Mouse (Mus musculus): ENCODE data around the gene Arhgap8. TPM values are rescaled to one million over a fixed set of nuclear protein-coding genes. Genes with fewer than 3 reads are reported as not detected.
"Not testable (repeated sequence)": the region's sequence is repeated elsewhere in the genome, so short reads cannot be mapped to it uniquely, and the experiment has no call there.

The Arhgap8 gene
- polyA plus RNA-seq, 1 experiment from 2014 or later: 1.1 TPM

DNA sequence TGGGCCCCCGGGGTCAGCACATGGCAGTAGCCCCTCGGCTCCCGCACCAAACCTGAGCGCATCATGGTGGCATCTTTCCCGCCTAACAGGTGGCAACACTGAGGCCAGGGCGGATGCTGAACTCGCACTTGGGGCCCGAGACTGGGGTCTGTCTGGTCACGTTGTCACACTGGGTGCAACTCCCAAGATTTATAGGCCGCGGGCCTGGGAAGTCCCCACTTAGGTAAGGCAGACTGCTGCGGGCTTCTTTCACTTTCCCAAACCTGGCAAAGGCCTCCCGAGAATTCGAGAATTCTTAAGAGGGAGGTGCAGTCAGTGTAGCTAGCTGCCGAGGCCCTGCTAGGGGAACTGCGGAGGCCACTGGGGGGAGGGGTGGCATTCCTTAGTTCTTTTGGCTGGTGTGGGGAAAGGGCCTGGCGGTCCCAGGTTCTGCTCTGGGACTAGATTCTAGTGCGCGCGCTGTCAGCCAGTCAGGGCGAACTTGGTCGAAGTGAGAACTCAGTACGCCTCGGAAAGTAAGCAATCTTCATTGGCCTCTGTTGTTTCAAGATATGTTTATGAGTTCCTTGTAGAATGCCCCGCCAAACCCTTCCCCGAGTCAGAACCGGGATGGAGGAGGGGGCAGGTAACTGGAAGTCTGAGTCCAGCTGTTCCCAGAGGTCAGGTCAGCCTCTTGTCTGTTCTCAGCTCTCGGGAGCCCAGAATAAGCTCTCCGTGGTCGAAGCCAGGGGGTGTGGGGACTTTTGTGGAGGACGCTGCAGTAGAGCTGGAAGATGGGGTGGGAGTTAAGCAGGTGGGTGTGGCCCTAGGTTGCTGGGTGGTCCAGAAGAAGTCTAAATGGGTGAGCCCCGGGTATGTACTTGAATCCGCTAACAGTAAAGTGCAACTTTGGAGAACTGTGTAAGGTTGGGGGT, 696 bp downstream of the Arhgap8 start:
- Histone ChIP-seq H3K4me3 (replicated peaks) (peak overlapping the region; percentile 16), H3K4me1 (peaks cover 18% of the 10 kb centered on the region), H3K9ac (no peak overlapping the region), H3K9me3 (no peaks in the 10 kb centered on the region), H3K27me3 (peaks cover 51% of the 10 kb centered on the region), H3K4me2 (peak overlapping the region; percentile 47), H3K27ac (no peak overlapping the region), H3K36me3 (replicated peaks) (no peaks in the 10 kb centered on the region)
- WGBS: 5% methylated on average over 33 of the region's 33 CpGs
- no peak for ATAC-seq (ENCODE audit: low FRiP score)

DNA sequence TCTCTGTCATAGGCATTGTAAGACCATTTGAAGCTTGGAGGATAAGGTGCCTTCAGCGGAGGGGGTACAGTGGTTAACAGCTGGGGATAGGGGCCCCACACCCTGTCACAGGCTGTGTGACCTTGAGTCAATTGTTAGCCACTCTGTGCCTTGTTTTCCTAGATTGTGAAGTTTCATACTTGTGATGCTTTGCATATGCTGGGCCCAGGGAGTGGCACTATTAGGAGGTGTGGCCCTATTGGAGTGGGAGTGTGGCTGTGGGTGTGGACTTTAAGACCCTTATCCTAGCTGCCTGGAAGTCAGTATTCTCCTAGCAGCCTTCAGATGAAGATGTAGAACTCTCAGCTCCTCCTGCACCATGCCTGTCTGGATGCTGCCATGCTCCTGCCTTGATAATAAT, 3.8 kb downstream of the Arhgap8 start:
- Histone ChIP-seq H3K4me1 (peaks cover 18% of the 10 kb centered on the region), H3K27me3 (peaks cover 38% of the 10 kb centered on the region)
- 100% methylated on average over 1 of the region's 1 CpGs for WGBS
- H3K4me2 ChIP-seq; H3K4me3 ChIP-seq (replicated peaks); H3K27ac ChIP-seq; H3K36me3 ChIP-seq (replicated peaks); H3K9me3 ChIP-seq; ATAC-seq (ENCODE audit: low FRiP score); H3K9ac ChIP-seq: not testable (repeated sequence)

DNA sequence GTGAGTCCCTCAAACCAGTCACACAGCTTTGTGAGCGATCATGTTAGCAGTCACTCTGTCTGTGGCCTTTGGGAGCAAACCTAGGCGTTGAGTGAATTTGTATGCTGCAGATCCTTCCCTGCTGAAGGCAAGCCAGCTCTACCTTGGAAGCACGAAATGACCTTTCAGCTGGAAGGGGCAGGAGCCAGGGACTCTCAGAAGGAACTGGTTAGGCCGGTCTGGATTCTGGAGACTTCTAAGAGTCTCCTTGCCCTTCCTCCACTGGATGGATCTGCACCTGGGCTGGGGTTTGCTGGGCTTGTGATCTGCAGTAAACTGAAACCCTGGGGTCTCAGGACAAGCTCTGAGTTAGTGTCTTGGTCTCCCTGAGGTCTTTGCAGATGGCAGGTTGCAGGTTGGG, 4.3 kb downstream of the Arhgap8 start:
- H3K4me3 ChIP-seq (replicated peaks): no peak overlapping the region
- H3K9me3 ChIP-seq: no peaks in the 10 kb centered on the region
- no peak overlapping the region for H3K27ac ChIP-seq
- H3K4me1 ChIP-seq: peaks cover 18% of the 10 kb centered on the region
- H3K4me2 ChIP-seq: no peak overlapping the region
- WGBS: 70% methylated on average over 4 of the region's 4 CpGs
- no peak overlapping the region for H3K9ac ChIP-seq
- peaks cover 33% of the 10 kb centered on the region for H3K27me3 ChIP-seq
- H3K36me3 ChIP-seq (replicated peaks): no peaks in the 10 kb centered on the region
- ATAC-seq (ENCODE audit: low FRiP score): no peak

DNA sequence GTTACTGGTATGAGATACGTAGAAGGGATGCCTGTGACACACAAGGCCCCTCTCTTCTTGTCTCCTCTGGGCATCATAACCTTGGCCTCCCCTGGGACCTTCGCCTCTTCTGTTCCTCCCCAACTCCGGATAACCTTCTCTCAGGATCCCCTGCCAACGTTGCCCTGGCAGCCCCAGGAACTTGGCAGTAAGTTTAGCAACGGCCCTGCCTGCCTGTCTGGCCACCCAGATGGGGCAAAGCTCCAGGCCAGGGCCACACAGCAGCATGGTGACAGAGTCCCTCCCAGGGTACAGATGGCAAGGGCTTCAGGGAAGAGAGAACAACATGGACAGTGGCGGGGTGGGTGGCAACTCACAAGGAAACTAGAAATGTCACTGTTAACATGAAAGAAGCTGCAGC, 9.8 kb downstream of the Arhgap8 start:
- Histone ChIP-seq H3K4me3 (replicated peaks) (no peak overlapping the region), H3K4me2 (no peak overlapping the region), H3K4me1 (peaks cover 9% of the 10 kb centered on the region), H3K27ac (no peak overlapping the region), H3K9ac (no peak overlapping the region), H3K36me3 (replicated peaks) (no peaks in the 10 kb centered on the region), H3K9me3 (no peaks in the 10 kb centered on the region), H3K27me3 (no peaks in the 10 kb centered on the region)
- no peak for ATAC-seq (ENCODE audit: low FRiP score)
- WGBS: 83% methylated on average over 6 of the region's 6 CpGs

DNA sequence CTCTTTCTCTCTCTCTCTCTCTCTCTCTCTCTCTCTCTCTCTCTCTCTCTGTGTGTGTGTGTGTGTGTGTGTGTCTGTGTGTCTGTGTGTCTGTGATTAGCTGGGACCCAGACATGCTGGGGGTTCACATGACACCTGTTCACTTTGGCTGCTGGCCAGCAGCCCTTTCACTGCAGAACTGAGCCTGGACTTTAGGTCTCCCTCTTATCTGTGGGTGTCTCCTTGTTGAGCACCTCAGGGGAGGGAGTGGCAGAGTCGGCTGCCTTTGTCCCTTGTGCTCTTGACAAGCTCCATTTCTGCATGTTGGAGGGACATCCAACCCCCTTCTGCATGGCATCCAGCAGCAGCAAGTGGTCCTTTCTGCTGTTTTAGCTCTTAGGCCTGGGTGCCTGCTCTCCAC, 11.0 kb downstream of the Arhgap8 start:
- H3K9me3 ChIP-seq: no peaks in the 10 kb centered on the region
- H3K4me2 ChIP-seq: no peak overlapping the region
- no peak overlapping the region for H3K27ac ChIP-seq
- 63% methylated on average over 1 of the region's 1 CpGs for WGBS
- H3K27me3 ChIP-seq: no peaks in the 10 kb centered on the region
- no peak for ATAC-seq (ENCODE audit: low FRiP score)
- no peaks in the 10 kb centered on the region for H3K36me3 ChIP-seq (replicated peaks)
- peaks cover 9% of the 10 kb centered on the region for H3K4me1 ChIP-seq
- no peak overlapping the region for H3K9ac ChIP-seq
- no peak overlapping the region for H3K4me3 ChIP-seq (replicated peaks)

DNA sequence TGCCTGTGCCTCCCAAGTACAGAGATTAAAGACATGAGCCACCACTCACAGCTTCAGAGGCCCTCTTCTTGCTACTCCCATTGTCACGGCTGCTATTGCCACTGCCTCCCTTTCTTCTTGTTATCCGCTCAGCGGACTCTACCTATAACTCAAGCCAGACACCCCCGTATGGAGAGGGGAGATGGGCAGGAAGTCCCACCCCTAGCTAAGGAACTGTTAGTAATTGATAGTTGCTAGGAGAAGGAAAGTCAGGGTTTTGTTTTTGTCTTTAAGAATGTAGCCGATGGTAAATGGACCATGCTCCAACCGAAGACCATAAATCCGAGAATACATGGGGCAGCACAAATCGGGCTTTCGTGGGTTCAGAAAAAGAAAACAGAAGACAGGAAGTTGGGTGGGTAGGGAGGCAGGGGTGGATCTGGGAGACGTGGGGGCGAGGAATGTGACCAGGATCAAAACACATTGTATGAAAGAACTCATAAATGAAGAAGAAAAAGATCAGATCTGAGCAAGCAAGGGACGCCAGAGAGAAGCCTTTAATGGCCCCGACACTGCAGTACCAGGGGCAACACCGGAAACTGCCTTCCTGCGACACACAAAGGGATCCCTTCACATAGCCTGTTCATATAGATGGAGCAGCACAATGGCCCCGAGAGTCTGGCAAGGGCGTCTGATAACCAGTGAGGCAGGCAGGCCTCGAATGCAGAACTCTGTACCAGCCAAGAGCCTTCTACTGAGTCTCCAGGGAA, 12.0 kb downstream of the Arhgap8 start:
- Histone ChIP-seq H3K9me3 (no peaks in the 10 kb centered on the region), H3K4me1 (peaks cover 16% of the 10 kb centered on the region), H3K9ac (no peak overlapping the region), H3K27ac (no peak overlapping the region), H3K4me3 (replicated peaks) (no peak overlapping the region), H3K36me3 (replicated peaks) (no peaks in the 10 kb centered on the region), H3K27me3 (no peaks in the 10 kb centered on the region), H3K4me2 (no peak overlapping the region)
- ATAC-seq (ENCODE audit: low FRiP score): no peak
- WGBS: 73% methylated on average over 18 of the region's 18 CpGs

DNA sequence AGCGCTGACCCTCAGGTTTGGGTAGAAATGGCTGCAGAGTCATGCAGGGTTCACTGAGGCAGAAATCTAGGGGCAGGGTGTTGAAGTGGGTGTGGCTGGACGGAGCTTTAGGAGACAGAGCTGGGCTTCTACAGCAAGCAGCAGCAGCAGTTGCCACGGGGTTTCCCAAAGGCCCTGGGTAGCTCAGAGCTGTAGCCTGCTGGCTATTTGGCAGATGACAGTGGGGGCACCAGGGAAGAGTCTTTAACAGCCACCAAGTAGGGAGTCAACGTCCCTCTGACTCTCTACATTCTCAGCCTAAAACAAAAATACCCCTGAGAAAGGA, 12.5 kb downstream of the Arhgap8 start:
- Histone ChIP-seq H3K4me3 (replicated peaks) (no peak overlapping the region), H3K27me3 (no peaks in the 10 kb centered on the region), H3K36me3 (replicated peaks) (no peaks in the 10 kb centered on the region), H3K9ac (no peak overlapping the region), H3K4me2 (no peak overlapping the region), H3K4me1 (peaks cover 17% of the 10 kb centered on the region), H3K9me3 (no peaks in the 10 kb centered on the region), H3K27ac (no peak overlapping the region)
- 60% methylated on average over 4 of the region's 4 CpGs for WGBS
- no peak for ATAC-seq (ENCODE audit: low FRiP score)

DNA sequence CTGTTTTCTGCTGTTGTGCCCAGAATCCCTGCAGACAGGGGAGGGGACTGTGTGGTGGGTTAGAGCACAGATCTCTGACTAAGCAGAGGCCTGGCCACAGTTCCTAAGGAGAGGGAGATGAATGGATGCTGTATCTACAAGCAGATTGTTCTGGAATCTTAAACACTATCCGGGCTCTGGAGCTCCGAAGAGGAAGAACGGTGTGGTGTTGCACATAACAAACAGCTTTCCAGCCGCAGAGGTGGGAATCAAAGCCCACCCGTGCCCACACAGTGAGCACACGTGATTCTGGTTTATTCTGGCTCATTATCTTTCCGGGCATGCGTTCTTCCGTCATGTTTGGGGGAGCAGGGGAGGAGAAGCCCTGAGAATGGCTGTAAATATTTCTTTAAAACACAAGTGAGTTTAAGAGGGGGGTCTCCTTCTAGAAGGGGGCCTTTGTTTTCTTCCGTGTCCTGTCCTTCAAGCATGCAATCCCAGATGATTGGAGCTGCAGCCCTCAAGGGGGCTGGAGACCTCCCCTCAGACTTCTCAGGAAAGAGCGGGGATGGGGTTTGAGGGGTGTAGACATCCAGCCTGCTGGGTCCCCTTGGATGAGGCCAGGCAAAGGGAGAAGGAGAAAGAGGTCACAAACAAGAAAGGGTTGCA, 16.6 kb downstream of the Arhgap8 start:
- Histone ChIP-seq H3K4me2 (no peak overlapping the region), H3K36me3 (replicated peaks) (no peaks in the 10 kb centered on the region), H3K27ac (peak overlapping the region; percentile 42; the same call in 1 of the 2 replicates), H3K9me3 (0 out of 2 replicates have a peak, but pooled peaks cover 2% of the 10 kb centered on the region), H3K27me3 (no peaks in the 10 kb centered on the region), H3K4me3 (replicated peaks) (no peak overlapping the region), H3K9ac (no peak overlapping the region), H3K4me1 (peaks cover 14% of the 10 kb centered on the region)
- 56% methylated on average over 11 of the region's 11 CpGs for WGBS
- ATAC-seq (ENCODE audit: low FRiP score): peak; percentile 57; the same call in 1 of the 2 replicates

DNA sequence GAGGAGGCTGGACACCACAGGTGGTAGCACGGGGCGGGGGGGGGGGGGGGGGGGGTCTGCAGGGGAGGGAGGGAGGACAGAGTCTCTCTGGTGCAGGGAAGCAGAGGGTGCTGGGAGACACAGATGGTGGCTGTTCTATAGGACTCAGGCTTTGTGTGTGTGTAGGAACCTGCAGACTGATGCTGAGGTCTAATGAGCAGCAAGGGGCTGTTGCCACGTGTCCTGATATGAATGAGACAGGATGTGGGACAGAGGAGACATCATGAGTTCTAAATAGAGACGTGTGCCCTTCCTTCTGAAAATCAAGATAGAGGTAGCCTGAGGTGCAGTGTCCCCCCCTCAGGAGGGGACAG, 17.1 kb downstream of the Arhgap8 start:
- H3K4me1 ChIP-seq: peaks cover 13% of the 10 kb centered on the region
- no peaks in the 10 kb centered on the region for H3K27me3 ChIP-seq
- WGBS: 33% methylated on average over 3 of the region's 4 CpGs
- no peak overlapping the region for H3K4me3 ChIP-seq (replicated peaks)
- H3K9ac ChIP-seq: no peak overlapping the region
- no peak overlapping the region for H3K4me2 ChIP-seq
- no peaks in the 10 kb centered on the region for H3K36me3 ChIP-seq (replicated peaks)
- peak; percentile 61; the same call in 1 of the 2 replicates for ATAC-seq (ENCODE audit: low FRiP score)
- H3K9me3 ChIP-seq: 0 out of 2 replicates have a peak, but pooled peaks cover 2% of the 10 kb centered on the region
- no peak overlapping the region for H3K27ac ChIP-seq

DNA sequence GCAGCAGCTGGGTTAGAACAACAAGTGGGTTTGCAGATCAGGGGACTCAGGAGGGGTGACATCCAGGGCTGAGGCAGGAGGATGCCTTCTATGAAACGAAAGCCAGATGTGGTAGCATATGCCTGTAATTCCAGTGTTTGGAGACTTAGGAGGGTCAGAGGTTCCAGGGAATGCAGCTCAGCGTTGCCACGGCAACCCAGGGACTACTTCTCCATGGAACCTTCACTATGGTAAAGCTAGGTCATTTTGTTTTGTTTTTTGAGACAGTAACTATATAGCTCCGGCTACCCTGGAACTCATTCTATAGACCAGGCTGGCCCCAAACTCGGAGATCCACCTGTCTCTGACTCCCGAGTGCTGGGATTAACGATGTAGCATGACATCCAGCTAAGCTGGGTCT, 18.4 kb downstream of the Arhgap8 start:
- H3K27me3 ChIP-seq: no peaks in the 10 kb centered on the region
- no peak overlapping the region for H3K4me3 ChIP-seq (replicated peaks)
- H3K4me2 ChIP-seq: no peak overlapping the region
- ATAC-seq (ENCODE audit: low FRiP score): no peak
- no peak overlapping the region for H3K27ac ChIP-seq
- peaks cover 8% of the 10 kb centered on the region for H3K4me1 ChIP-seq
- H3K9me3 ChIP-seq: 0 out of 2 replicates have a peak, but pooled peaks cover 2% of the 10 kb centered on the region
- no peak overlapping the region for H3K9ac ChIP-seq
- 91% methylated on average over 7 of the region's 7 CpGs for WGBS
- no peaks in the 10 kb centered on the region for H3K36me3 ChIP-seq (replicated peaks)

DNA sequence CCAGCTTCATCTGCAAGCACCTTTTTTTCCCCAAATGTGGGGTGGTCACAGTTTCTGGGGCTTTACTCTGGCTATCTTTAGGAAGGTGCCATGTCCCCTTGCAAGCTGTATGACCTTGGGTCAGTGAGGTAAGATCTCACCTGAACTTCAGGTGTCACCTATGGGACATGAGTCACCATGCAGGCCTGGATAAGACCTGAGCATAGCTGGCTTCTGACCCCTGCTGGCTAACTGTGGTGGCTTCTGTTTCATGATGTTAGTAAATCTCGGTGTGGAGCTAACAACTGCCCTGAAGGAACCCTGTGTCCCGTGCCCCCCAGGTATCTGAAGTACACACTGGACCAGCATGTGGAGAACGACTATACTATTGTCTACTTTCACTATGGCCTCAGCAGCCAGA, 21.7 kb downstream of the Arhgap8 start:
- Histone ChIP-seq H3K4me1 (peaks cover 6% of the 10 kb centered on the region), H3K27ac (no peak overlapping the region), H3K9me3 (0 out of 2 replicates have a peak, but pooled peaks cover 2% of the 10 kb centered on the region), H3K9ac (no peak overlapping the region), H3K27me3 (no peaks in the 10 kb centered on the region), H3K4me3 (replicated peaks) (no peak overlapping the region), H3K36me3 (replicated peaks) (no peaks in the 10 kb centered on the region), H3K4me2 (no peak overlapping the region)
- no peak for ATAC-seq (ENCODE audit: low FRiP score)
- WGBS: 91% methylated on average over 3 of the region's 3 CpGs

DNA sequence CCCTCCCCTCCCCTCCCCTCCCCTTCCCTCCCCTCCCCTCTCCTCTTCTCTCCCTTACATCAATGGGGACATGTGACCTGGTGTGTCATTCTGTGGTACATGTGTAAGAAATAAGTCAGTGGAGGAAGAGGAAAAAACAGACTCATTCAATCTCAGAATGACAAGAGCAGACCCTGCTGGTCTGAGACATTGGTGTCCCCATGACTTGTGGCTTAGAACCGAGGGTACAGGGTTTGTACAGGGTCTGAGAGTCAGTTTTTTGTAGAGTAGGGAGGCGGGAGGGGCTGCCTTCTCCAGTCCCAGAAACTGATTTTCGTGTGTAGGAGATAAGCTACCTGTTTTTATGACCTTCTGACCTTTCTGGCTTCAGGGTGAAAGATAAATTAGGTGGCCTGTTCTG, 23.5 kb downstream of the Arhgap8 start:
- Histone ChIP-seq H3K4me3 (replicated peaks) (no peak overlapping the region), H3K9ac (no peak overlapping the region), H3K4me2 (no peak overlapping the region), H3K36me3 (replicated peaks) (no peaks in the 10 kb centered on the region), H3K9me3 (0 out of 2 replicates have a peak, but pooled peaks cover 2% of the 10 kb centered on the region), H3K27ac (no peak overlapping the region), H3K27me3 (no peaks in the 10 kb centered on the region), H3K4me1 (peaks cover 3% of the 10 kb centered on the region; the same call in 1 of the 2 replicates)
- no peak for ATAC-seq (ENCODE audit: low FRiP score)
- WGBS: 19% methylated on average over 3 of the region's 3 CpGs
